Mouse (Mus musculus) macrophage (primary cell): ENCODE results near the gene H2-Eb1. TPM values are rescaled to one million over a fixed set of nuclear protein-coding genes. Genes with fewer than 3 reads are reported as not detected.
"Not testable (repeated sequence)": the region's sequence is repeated elsewhere in the genome, so short reads cannot be mapped to it uniquely, and the experiment has no call there.

Experiments used
- H3K27ac ChIP-seq: fragments of 350-480 bp; formaldehyde crosslinking; 2 replicates; pipeline ENCODE4 v1.9.0; 2021
- H3K36me3 ChIP-seq: fragments of 350-480 bp; formaldehyde crosslinking; 2 replicates; pipeline ENCODE4 v1.9.0; 2021; ENCODE audit errors: inconsistent target
- H3K4me3 ChIP-seq: fragments of 350-480 bp; formaldehyde crosslinking; 2 replicates; pipeline ENCODE4 v1.9.0; 2021; ENCODE audit errors: inconsistent target
- H3K79me2 ChIP-seq: fragments of 350-480 bp; formaldehyde crosslinking; 2 replicates; pipeline ENCODE4 v1.9.0; 2021; ENCODE audit errors: inconsistent target
- WGBS: methylation state at CpG from one replicate; pipeline ENCODE4 v1.1.7; 2026; ENCODE audit warnings: inconsistent platforms; ENCODE audit not compliant: missing documents; 5-methylcytosine and 5-hydroxymethylcytosine counted together
- polyA plus RNA-seq: library from polyadenylated mRNA; stranded (reverse); fragments of 250-400 nt; gene quantifications from 3 replicates; pipeline ENCODE4 v1.2.4, GENCODE M21; 2018; ENCODE audit warnings: inconsistent platforms

The H2-Eb1 gene
- polyA plus RNA-seq, 1 experiment from 2014 or later, result 73.4 TPM

DNA sequence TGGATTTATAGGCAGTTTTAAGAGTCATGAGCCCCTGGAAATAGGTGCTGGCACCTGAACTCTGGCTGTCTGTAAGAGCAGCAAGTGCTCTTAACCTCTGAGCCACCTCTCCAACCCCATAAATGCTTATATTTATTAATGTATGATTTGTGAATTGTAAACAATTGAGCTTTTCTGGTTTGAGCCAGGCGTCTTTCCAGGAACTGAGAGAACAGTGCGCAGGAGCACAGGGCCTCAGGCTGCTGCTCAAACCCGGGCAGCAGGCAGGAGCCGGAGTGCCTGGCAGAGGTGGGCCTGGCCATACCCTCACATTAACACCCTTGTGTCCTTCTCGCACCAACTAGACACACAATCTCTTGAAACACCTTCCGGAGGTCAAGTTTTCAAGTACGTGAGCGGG, 5.6 kb upstream of the H2-Eb1 start:
- no peak overlapping the region for H3K4me3 ChIP-seq
- WGBS, result 92% methylated on average over 6 of the region's 8 CpGs
- H3K79me2 ChIP-seq, result no peaks in the 10 kb centered on the region
- no peak overlapping the region for H3K27ac ChIP-seq
- H3K36me3 ChIP-seq, result no peaks in the 10 kb centered on the region

- Histone ChIP-seq H3K79me2 (no peaks in the 10 kb centered on the region), H3K27ac (no peak overlapping the region), H3K4me3 (no peak overlapping the region), H3K36me3 (no peaks in the 10 kb centered on the region)
- WGBS, result 86% methylated on average over 23 of the region's 23 CpGs
Measured at GRCm38 (mm10) chr17:34300691-34301566, 4.7 kb upstream of the H2-Eb1 start.

DNA sequence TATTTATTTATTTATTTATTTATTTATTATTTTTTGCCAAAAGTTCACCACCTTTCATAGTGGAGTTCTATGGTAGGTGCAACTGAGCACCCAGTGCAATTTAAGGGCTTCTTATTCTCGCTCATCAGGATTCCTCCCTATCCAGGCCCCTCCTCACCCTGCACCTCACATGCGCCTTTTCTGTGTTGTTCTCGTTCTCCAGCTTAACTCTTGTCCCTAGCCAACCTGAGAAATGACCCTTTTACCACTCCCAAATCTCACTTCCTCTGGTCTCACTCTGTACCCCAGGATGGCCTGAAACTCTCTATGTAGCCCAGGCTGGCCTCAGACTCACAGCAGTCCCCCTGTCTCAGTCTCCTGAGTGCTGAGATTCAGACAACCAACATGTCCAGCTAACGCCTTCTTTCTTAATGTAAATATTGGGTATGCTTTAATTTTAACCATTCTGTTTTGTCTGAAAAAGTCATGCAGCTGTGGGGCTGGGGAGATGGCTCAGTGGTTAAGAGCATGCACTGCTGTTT, 3.9 kb upstream of the H2-Eb1 start:
- Histone ChIP-seq H3K4me3 (no peak overlapping the region), H3K79me2 (no peaks in the 10 kb centered on the region), H3K36me3 (no peaks in the 10 kb centered on the region), H3K27ac (no peak overlapping the region)
- WGBS, result 94% methylated on average over 4 of the region's 4 CpGs

DNA sequence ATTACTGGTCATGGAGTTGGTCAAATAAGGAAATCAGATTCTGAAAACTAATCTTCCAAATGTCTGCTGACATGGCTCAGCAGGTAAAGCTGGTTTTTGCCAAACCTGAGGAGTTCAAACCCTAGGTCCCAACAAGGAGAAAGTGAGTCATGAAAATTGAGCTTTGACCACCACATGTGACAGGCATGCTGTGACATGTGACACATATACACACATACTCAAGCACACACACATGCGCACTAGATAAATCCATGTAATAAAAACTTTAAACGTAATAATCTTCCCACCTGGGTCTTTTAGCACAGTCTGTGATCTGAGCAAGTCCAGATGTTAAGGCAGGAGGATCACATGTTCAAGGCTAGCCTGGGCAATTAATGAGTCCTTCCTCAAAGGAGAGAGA, 1.9 kb upstream of the H2-Eb1 start:
- no peak overlapping the region for H3K4me3 ChIP-seq
- no peaks in the 10 kb centered on the region for H3K79me2 ChIP-seq
- WGBS, result 80% methylated on average over 1 of the region's 2 CpGs
- no peaks in the 10 kb centered on the region for H3K36me3 ChIP-seq
- no peak overlapping the region for H3K27ac ChIP-seq

- Histone ChIP-seq H3K36me3 (no peaks in the 10 kb centered on the region), H3K4me3 (no peak overlapping the region), H3K27ac (no peak overlapping the region), H3K79me2 (no peaks in the 10 kb centered on the region)
- WGBS, result 34% methylated on average over 4 of the region's 4 CpGs
Measured at GRCm38 (mm10) chr17:34304751-34305150, 916 bp upstream of the H2-Eb1 start.

DNA sequence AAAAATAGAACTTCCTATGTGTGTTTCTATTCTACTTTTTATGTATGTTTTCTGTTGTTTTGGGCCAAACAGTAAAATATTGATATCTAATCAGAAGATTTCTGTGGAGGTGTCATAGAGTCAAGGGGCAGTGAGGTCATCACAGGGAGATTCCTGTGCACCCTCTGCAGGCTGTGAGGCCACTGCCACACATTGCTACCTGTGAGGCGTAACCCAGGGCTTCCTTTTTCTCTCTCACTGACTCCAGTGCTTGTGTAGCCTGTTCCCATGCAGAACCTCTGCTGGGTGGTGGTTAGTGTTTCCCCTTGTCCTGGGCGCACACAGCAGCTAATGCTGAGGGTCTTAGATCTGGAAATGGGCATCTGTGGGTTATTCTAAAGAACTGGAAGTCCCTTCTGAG, 740 bp downstream of the H2-Eb1 start:
- WGBS, result 88% methylated on average over 2 of the region's 2 CpGs
- H3K4me3 ChIP-seq, result no peak overlapping the region
- no peak overlapping the region for H3K27ac ChIP-seq
- no peaks in the 10 kb centered on the region for H3K79me2 ChIP-seq
- H3K36me3 ChIP-seq, result no peaks in the 10 kb centered on the region

- H3K27ac ChIP-seq, result no peak overlapping the region
- no peak overlapping the region for H3K4me3 ChIP-seq
- H3K36me3 ChIP-seq, result no peaks in the 10 kb centered on the region
- no peaks in the 10 kb centered on the region for H3K79me2 ChIP-seq
Measured at GRCm38 (mm10) chr17:34307216-34307615, 1.5 kb downstream of the H2-Eb1 start.

DNA sequence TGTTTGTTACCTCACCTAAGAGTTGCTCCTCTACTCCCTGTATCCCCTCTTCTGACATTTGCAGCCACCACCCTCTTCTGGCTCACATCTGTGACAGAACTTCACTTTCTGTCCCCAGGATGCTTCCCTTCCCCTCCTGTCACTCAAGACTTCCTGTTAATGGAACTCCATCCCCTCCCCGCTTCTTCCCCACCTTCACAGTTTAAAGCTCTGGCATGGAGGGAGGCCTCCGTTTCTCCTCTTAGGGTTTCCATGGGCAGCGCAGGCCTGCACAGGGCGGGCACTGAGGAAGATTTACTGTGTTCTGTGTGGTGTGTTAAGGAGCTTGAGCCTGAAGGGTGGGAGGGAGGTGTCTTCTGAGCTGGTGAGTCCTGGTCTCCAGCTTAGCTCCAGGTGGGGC, 2.5 kb downstream of the H2-Eb1 start:
- no peak overlapping the region for H3K4me3 ChIP-seq
- no peak overlapping the region for H3K27ac ChIP-seq
- WGBS, result 84% methylated on average over 4 of the region's 4 CpGs

GRCm38 (mm10) chr17:34309225-34309624, 3.6 kb downstream of the H2-Eb1 start:
- no peak overlapping the region for H3K27ac ChIP-seq
- WGBS, result 63% methylated on average over 10 of the region's 10 CpGs
- H3K36me3 ChIP-seq, result no peaks in the 10 kb centered on the region
- no peaks in the 10 kb centered on the region for H3K79me2 ChIP-seq
- peak overlapping the region; percentile 32 for H3K4me3 ChIP-seq

More for the DNA sequence above, 2.5 kb downstream of the H2-Eb1 start:
- Histone ChIP-seq H3K36me3 (no peaks in the 10 kb centered on the region), H3K79me2 (no peaks in the 10 kb centered on the region)

- Histone ChIP-seq H3K27ac (no peak overlapping the region), H3K79me2 (no peaks in the 10 kb centered on the region)
- 42% methylated on average over 37 of the region's 38 CpGs for WGBS
Measured at GRCm38 (mm10) chr17:34309683-34310385, 4.2 kb downstream of the H2-Eb1 start.

DNA sequence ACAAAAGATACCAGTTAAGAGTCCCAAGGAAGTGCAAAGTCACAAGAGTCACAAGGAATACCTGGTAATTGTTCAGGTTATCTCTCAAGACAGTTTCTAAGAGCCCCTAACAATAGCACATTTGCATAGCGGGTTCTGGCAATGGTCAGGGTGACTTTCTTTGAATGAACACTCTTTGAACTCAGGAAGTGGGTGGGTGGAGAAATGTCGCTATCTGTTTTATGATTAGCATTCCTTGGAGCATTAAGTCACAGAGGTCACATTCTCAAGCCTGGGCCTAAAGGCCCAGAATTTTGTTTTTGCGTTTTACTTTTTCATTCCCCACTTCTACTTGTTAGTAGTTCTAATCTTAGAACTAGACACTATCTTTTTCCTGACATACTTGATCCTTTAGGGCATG, 4.9 kb downstream of the H2-Eb1 start:
- WGBS, result 100% methylated on average over 2 of the region's 3 CpGs
- H3K27ac ChIP-seq, H3K79me2 ChIP-seq, H3K4me3 ChIP-seq, H3K36me3 ChIP-seq: not testable (repeated sequence)

More at GRCm38 (mm10) chr17:34309683-34310385, 4.2 kb downstream of the H2-Eb1 start:
- H3K4me3 ChIP-seq, result peak overlapping the region; percentile 32
- H3K36me3 ChIP-seq, result no peaks in the 10 kb centered on the region

- no peak overlapping the region for H3K27ac ChIP-seq
- H3K79me2 ChIP-seq, result no peaks in the 10 kb centered on the region
- 88% methylated on average over 1 of the region's 1 CpGs for WGBS
- H3K4me3 ChIP-seq, result no peak overlapping the region
- H3K36me3 ChIP-seq, result no peaks in the 10 kb centered on the region
Measured at GRCm38 (mm10) chr17:34312185-34312584, 6.5 kb downstream of the H2-Eb1 start.

DNA sequence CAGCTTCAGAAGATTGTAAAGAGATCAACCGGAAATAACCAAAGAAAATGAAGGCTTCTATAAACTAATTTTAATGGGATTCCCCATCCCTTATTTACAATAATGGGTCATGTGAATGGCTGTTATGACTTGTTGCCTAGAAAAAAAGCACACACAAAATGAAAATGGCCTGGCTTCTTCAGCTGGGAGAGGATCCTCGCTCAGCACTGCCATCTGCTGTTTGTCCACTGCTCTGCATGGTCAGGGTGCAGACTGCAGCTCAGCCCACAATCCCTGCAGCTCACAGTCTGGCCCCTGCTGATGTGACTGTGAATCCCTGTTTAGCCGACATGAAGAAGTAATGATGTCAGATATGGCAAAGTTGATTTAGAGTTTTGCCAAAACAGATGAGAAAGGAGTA, 7.7 kb downstream of the H2-Eb1 start:
- Histone ChIP-seq H3K36me3 (no peaks in the 10 kb centered on the region), H3K27ac (no peak overlapping the region), H3K4me3 (no peak overlapping the region), H3K79me2 (no peaks in the 10 kb centered on the region)
- 41% methylated on average over 3 of the region's 3 CpGs for WGBS

DNA sequence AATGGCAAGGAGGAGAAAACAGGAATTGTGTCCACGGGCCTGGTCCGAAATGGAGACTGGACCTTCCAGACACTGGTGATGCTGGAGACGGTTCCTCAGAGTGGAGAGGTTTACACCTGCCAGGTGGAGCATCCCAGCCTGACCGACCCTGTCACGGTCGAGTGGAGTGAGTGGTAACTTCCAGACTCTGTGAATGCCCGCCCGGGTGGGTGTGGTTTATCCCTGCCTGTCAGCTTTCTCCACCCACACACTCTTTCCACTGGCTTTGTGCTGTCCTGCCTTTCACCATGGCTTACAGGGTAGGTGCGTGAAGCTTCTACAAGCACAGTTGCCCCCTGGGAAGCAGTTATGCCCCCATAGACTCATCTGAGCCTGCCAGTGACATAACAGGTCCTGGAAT, 8.6 kb downstream of the H2-Eb1 start:
- 83% methylated on average over 9 of the region's 9 CpGs for WGBS

GRCm38 (mm10) chr17:34315512-34315911, 9.8 kb downstream of the H2-Eb1 start:
- WGBS, result 77% methylated on average over 1 of the region's 1 CpGs
- Histone ChIP-seq H3K36me3 (no peaks in the 10 kb centered on the region), H3K79me2 (no peaks in the 10 kb centered on the region)

More for the DNA sequence above, 8.6 kb downstream of the H2-Eb1 start:
- Histone ChIP-seq H3K4me3 (no peak overlapping the region), H3K79me2 (no peaks in the 10 kb centered on the region), H3K27ac (no peak overlapping the region), H3K36me3 (no peaks in the 10 kb centered on the region)

More at GRCm38 (mm10) chr17:34315512-34315911, 9.8 kb downstream of the H2-Eb1 start:
- Histone ChIP-seq H3K27ac (no peak overlapping the region), H3K4me3 (no peak overlapping the region)
